Mouse (Mus musculus): ENCODE data around the gene Elane. TPM values are rescaled to one million over a fixed set of nuclear protein-coding genes. Genes with fewer than 3 reads are reported as not detected.

Elane gene
- total and polyA plus RNA-seq, 3 experiments: 0.07 TPM; not detected in 2

GRCm38 (mm10) chr10:79860079-79860911, 25.8 kb upstream of the Elane start:
- H3K4me1 ChIP-seq (ENCODE audit: control insufficient read depth in 1 of 2, insufficient read depth in 2 of 2, low read length in 2 of 2): peaks cover 2 to 17% of the 10 kb centered on the region in 2 experiments; a peak in 2 of 4 replicates
- H3K79me2 ChIP-seq (ENCODE audit: control insufficient read depth, insufficient read depth, low read length, poor library complexity): peaks cover 48% of the 10 kb centered on the region
- TF ChIP-seq RAD21 (IDR thresholded peaks at IDR 0.05; ENCODE audit: low read depth, low read length): no peak
- TF ChIP-seq POLR2A (IDR thresholded peaks at IDR 0.05; ENCODE audit: control insufficient read depth in 1 of 2, insufficient read depth in 1 of 2, low read depth in 1 of 2, low read length in 2 of 2, poor library complexity in 1 of 2): 0 out of 4 replicates have a peak, but pooled peaks of 1 of the 2 experiments have one; percentile 35
- no peaks in the 10 kb centered on the region for H3K27me3 ChIP-seq (ENCODE audit: control insufficient read depth in 1 of 2, insufficient read depth in 2 of 2, low read length in 2 of 2)
- H3K9ac ChIP-seq (ENCODE audit: control insufficient read depth, low read depth, low read length, poor library complexity, severe bottlenecking): no peak overlapping the region
- DNase-seq (ENCODE audit: low read depth, low spot score): no peak
- H3K27ac ChIP-seq (ENCODE audit: control insufficient read depth, low read depth, low read length): no peak overlapping the region
- H3K9me3 ChIP-seq (replicated peaks; ENCODE audit: insufficient read depth, low read length): no peaks in the 10 kb centered on the region
- peaks cover 18 to 19% of the 10 kb centered on the region in 2 experiments for H3K36me3 ChIP-seq (ENCODE audit: control insufficient read depth in 1 of 2, insufficient read depth in 2 of 2, low read length in 2 of 2)
- no peak overlapping the region for H3K4me3 ChIP-seq (ENCODE audit: control insufficient read depth in 1 of 2, insufficient read depth in 1 of 2, low read depth in 2 of 2, low read length in 2 of 2)

- H3K4me1 ChIP-seq (ENCODE audit: control insufficient read depth in 1 of 2, insufficient read depth in 2 of 2, low read length in 2 of 2): peaks cover 2 to 17% of the 10 kb centered on the region in 2 experiments; a peak in 2 of 4 replicates
- H3K4me3 ChIP-seq (ENCODE audit: control insufficient read depth in 1 of 2, insufficient read depth in 1 of 2, low read depth in 2 of 2, low read length in 2 of 2): no peak overlapping the region
- H3K27me3 ChIP-seq (ENCODE audit: control insufficient read depth in 1 of 2, insufficient read depth in 2 of 2, low read length in 2 of 2): no peaks in the 10 kb centered on the region
- no peak overlapping the region for H3K27ac ChIP-seq (ENCODE audit: control insufficient read depth, low read depth, low read length)
- H3K9ac ChIP-seq (ENCODE audit: control insufficient read depth, low read depth, low read length, poor library complexity, severe bottlenecking): no peak overlapping the region
- H3K36me3 ChIP-seq (ENCODE audit: control insufficient read depth in 1 of 2, insufficient read depth in 2 of 2, low read length in 2 of 2): peaks cover 18 to 19% of the 10 kb centered on the region in 2 experiments
- H3K9me3 ChIP-seq (replicated peaks; ENCODE audit: insufficient read depth, low read length): no peaks in the 10 kb centered on the region
- TF ChIP-seq NELFE (IDR thresholded peaks at IDR 0.05; ENCODE audit: low read depth, low read length) (no peak), MYC (IDR thresholded peaks at IDR 0.05; ENCODE audit: low read depth, low read length) (no peak), ELF1 (IDR thresholded peaks at IDR 0.05; ENCODE audit: low read depth, low read length) (no peak), USF1 (IDR thresholded peaks at IDR 0.05; ENCODE audit: low read depth, low read length) (no peak), ZKSCAN1 (IDR thresholded peaks at IDR 0.05; ENCODE audit: low read depth, low read length) (no peak), KAT2A (conservative IDR thresholded peaks at IDR 0.05; ENCODE audit: low read depth, low read length) (no peak), TAL1 (IDR thresholded peaks at IDR 0.05; ENCODE audit: low read length) (no peak), SMC3 (IDR thresholded peaks at IDR 0.05; ENCODE audit: low read depth, low read length) (no peak), NRF1 (IDR thresholded peaks at IDR 0.05; ENCODE audit: insufficient read depth, low read depth, low read length, poor library complexity, severe bottlenecking) (no peak)
- DNase-seq (ENCODE audit: low read depth, low spot score): no peak
- H3K79me2 ChIP-seq (ENCODE audit: control insufficient read depth, insufficient read depth, low read length, poor library complexity): peaks cover 37% of the 10 kb centered on the region
These were observed 24.6 kb upstream of the Elane start for GRCm38 (mm10) chr10:79861230-79862048.
